Mouse (Mus musculus) intestine, embryonic 15.5 days (tissue): Measurements from ENCODE around the gene Gm37240. TPM values are rescaled to one million over a fixed set of nuclear protein-coding genes. Genes with fewer than 3 reads are reported as not detected.

Experiments used
- ATAC-seq: fragments of 200-750 bp; cut with Nextera tagmentation; 2 replicates; pipeline ENCODE4 v1.8.0; 2017; ENCODE audit warnings: moderate TSS enrichment, moderate library complexity
- H3K27ac ChIP-seq: fragments of 300-500 bp; sonication (generic); 2 replicates; pipeline ENCODE4 v1.5.1; 2015; ENCODE audit warnings: mild to moderate bottlenecking, inconsistent platforms
- H3K27me3 ChIP-seq: fragments of 300-500 bp; sonication (generic); replicated peaks from 2 replicates; pipeline ENCODE4 v1.6.1; 2015; ENCODE audit warnings: inconsistent platforms
- H3K36me3 ChIP-seq: fragments of 300-500 bp; sonication (generic); 2 replicates; pipeline ENCODE4 v1.6.1; 2015; ENCODE audit warnings: inconsistent platforms
- H3K4me1 ChIP-seq: fragments of 300-500 bp; sonication (generic); replicated peaks from 2 replicates; pipeline ENCODE4 v1.6.1; 2015; ENCODE audit warnings: inconsistent platforms
- H3K4me2 ChIP-seq: fragments of 300-500 bp; sonication (generic); replicated peaks from 2 replicates; pipeline ENCODE4 v1.6.1; 2015; ENCODE audit warnings: mild to moderate bottlenecking, inconsistent platforms
- H3K4me3 ChIP-seq: fragments of 300-500 bp; sonication (generic); replicated peaks from 2 replicates; pipeline ENCODE4 v1.5.1; 2015; ENCODE audit warnings: inconsistent platforms
- H3K9ac ChIP-seq: fragments of 300-500 bp; sonication (generic); 2 replicates; pipeline ENCODE4 v1.6.1; 2015; ENCODE audit warnings: inconsistent platforms
- H3K9me3 ChIP-seq: fragments of 300-500 bp; sonication (generic); 2 replicates; pipeline ENCODE4 v1.6.1; 2016; ENCODE audit warnings: inconsistent platforms
- WGBS: fragments of 180-500 bp; shearing (Covaris S2); methylation state at CpG from one replicate; pipeline ENCODE4 v1.1.7; 2015; 5-methylcytosine and 5-hydroxymethylcytosine counted together
- polyA plus RNA-seq: library from polyadenylated mRNA; unstranded; fragments of >200 nt; fragmentation: Nextera tagmentation; extraction: Ambion mirVana; gene quantifications from 2 replicates; pipeline ENCODE4 v1.2.1, GENCODE M21; 2015

Gm37240 gene
- polyA plus RNA-seq, 1 experiment from 2014 or later = 6.5 TPM

DNA sequence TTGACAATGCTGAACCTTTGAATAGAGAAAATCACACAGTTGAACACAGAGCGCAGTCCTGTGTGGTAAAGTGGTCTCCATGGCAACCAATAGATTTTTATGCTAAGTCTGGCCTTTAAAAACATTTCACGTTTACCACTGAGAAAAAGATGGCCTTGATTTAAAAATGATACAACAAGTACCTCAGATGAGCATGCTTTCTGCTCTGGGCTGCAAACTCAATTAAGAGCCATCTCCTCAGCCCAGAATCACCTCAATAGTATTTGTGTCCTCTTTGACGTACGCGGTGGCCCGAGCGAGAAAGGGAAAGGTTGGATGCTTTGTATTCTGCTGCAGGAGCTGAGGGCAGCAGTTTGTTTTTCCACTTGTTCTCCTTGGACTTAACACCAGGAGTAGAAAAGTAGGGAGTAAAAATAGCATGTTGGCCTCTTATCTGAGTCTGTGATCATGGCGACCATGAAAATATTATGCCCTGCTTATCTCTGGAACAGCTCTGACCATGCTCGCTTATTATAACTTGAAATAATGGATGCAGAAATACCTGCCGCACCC is 548.0 kb downstream of the Gm37240 start:
- ATAC-seq = no peak
- Histone ChIP-seq H3K36me3 (no peaks in the 10 kb centered on the region), H3K27me3 (no peaks in the 10 kb centered on the region), H3K4me1 (0 out of 2 replicates have a peak, but pooled peaks cover 6% of the 10 kb centered on the region), H3K4me2 (no peak overlapping the region), H3K9me3 (no peaks in the 10 kb centered on the region), H3K4me3 (no peak overlapping the region), H3K27ac (no peak overlapping the region), H3K9ac (no peak overlapping the region)
- 86% methylated on average over 10 of the region's 10 CpGs for WGBS

DNA sequence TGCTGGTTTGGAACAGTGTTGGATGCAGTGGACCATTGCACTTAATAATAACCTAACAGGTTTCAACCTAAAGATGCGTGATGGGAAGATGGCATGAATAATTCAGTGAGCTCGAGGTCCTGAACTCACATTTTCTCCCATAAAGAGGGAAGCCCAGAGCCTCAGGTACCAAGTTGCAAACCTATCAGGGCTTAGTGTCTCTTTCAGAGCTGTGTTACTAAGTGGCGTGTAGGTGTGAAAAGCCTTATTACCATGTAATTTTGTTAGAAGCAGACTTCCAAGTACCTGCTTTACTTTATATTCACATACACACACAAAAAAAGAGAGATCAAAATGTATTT is 548.6 kb downstream of the Gm37240 start:
- Histone ChIP-seq H3K4me3 (no peak overlapping the region), H3K9me3 (no peaks in the 10 kb centered on the region), H3K9ac (no peak overlapping the region), H3K4me2 (no peak overlapping the region), H3K27me3 (no peaks in the 10 kb centered on the region), H3K4me1 (0 out of 2 replicates have a peak, but pooled peaks cover 6% of the 10 kb centered on the region), H3K36me3 (no peaks in the 10 kb centered on the region), H3K27ac (no peak overlapping the region)
- 81% methylated on average over 3 of the region's 3 CpGs for WGBS
- ATAC-seq = no peak

DNA sequence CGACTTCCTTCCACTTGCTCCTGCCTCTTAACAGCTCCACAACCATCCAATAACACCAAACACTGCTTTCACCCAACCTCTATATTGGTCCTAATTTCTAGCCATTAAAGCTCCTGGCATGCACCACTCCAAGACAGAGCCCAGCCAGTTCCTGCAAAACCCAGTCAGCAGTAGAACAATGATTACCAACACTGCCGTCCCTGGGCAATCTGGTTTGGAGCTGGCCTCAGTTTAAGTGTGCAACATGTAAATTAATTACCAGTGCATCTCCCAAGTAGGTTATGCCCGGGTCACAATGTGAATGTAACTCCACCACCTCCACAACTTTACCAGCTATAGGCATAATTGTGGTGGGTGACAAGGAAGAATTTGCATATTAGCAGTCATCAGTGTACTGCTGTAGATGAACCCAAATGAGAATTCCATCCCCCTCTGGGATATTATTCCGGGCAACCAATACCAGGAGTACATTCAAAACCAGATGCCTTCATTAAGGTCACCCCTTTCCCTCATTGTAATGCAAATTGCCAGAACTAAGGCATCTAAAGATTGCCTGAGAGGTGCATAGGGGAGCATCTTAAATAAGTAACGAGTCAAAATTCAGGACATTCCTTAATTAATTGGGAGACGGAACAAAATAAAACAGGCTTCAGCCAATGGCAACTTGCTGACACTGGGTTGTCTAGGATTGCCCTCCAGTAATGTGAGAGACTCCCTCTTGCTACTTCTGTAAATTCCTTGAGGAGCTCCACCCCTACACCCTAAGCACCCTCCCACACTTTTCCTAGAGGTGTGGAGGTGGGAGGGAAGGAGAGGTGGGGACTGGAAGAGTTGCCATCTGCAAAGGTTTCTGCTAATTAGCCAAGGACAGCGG is 549.2 kb downstream of the Gm37240 start:
- Histone ChIP-seq H3K4me2 (no peak overlapping the region), H3K9me3 (no peaks in the 10 kb centered on the region), H3K27ac (no peak overlapping the region), H3K4me3 (no peak overlapping the region), H3K27me3 (no peaks in the 10 kb centered on the region), H3K4me1 (0 out of 2 replicates have a peak, but pooled peaks cover 6% of the 10 kb centered on the region), H3K9ac (no peak overlapping the region), H3K36me3 (no peaks in the 10 kb centered on the region)
- 84% methylated on average over 7 of the region's 7 CpGs for WGBS
- no peak for ATAC-seq

DNA sequence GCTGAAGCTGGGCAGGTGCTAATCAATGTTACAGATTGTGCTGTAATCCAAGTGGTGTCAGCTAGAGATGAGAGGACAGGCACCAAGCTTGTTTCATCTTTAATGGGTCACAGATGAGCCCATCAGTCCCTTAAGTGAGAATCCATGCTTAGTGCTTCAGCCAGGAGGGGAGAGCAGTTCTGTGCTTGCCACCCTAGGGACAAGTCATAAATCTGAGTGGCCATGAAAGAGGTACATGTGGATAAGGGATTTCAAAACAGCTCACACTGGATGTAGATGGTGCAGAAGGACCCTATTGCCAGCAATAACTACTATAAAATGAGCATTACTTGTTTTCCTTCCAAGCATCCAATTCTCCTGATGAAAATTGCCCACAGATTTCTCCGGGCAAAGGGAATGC is 551.8 kb downstream of the Gm37240 start:
- no peaks in the 10 kb centered on the region for H3K9me3 ChIP-seq
- no peaks in the 10 kb centered on the region for H3K27me3 ChIP-seq
- H3K9ac ChIP-seq = no peak overlapping the region
- 0 out of 2 replicates have a peak, but pooled peaks cover 1% of the 10 kb centered on the region for H3K4me1 ChIP-seq
- ATAC-seq = no peak
- H3K27ac ChIP-seq = no peak overlapping the region
- H3K4me3 ChIP-seq = no peak overlapping the region
- WGBS = 82% methylated on average over 1 of the region's 1 CpGs
- no peak overlapping the region for H3K4me2 ChIP-seq
- H3K36me3 ChIP-seq = no peaks in the 10 kb centered on the region

DNA sequence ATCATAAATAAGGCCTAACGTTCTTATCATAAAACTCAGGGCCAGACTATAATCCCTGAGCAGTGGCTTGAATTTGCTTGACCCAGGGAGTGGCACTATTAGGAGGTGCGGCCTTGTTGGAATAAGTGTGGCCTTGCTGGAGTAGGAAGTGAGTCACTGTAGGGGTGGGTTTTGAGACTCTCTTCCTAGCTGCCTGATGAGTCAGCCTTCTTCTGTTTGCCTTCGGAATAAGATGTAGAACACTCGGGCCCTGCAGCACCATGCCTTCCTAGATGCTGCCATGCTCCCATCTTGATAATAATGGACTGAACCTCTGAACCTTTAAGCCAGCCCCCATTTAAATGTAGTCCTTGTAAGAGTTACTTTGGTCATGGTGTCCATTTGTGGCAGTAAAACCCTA is 555.0 kb downstream of the Gm37240 start:
- 82% methylated on average over 4 of the region's 4 CpGs for WGBS
- no peak overlapping the region for H3K4me2 ChIP-seq
- no peaks in the 10 kb centered on the region for H3K4me1 ChIP-seq
- H3K9me3 ChIP-seq = no peaks in the 10 kb centered on the region
- H3K9ac ChIP-seq = no peak overlapping the region
- H3K27me3 ChIP-seq = no peaks in the 10 kb centered on the region
- no peaks in the 10 kb centered on the region for H3K36me3 ChIP-seq
- ATAC-seq = no peak
- H3K27ac ChIP-seq = no peak overlapping the region
- no peak overlapping the region for H3K4me3 ChIP-seq

DNA sequence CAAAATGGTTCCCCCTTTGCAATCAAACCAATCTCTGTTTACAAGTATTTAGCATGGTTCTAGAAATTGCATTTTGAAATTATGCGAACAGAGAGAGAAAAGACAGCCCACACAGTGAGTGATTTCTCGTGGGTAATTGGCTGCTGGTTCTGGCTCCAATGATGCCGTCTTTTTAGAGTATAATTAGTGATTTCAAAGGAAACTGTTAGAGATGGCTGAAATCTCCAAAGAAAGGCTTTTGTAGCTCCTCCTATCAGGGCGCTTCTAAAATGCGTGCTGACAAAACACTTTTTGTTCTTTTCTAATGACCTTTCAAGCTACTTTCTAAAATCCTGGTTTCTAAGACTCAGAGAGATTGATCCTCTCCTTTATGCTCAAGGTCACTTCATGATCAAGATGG is 569.1 kb downstream of the Gm37240 start:
- Histone ChIP-seq H3K27me3 (no peaks in the 10 kb centered on the region), H3K36me3 (no peaks in the 10 kb centered on the region), H3K9me3 (no peaks in the 10 kb centered on the region), H3K4me1 (no peaks in the 10 kb centered on the region), H3K9ac (no peak overlapping the region), H3K27ac (no peak overlapping the region), H3K4me2 (no peak overlapping the region), H3K4me3 (no peak overlapping the region)
- no peak for ATAC-seq
- WGBS = 83% methylated on average over 5 of the region's 5 CpGs

DNA sequence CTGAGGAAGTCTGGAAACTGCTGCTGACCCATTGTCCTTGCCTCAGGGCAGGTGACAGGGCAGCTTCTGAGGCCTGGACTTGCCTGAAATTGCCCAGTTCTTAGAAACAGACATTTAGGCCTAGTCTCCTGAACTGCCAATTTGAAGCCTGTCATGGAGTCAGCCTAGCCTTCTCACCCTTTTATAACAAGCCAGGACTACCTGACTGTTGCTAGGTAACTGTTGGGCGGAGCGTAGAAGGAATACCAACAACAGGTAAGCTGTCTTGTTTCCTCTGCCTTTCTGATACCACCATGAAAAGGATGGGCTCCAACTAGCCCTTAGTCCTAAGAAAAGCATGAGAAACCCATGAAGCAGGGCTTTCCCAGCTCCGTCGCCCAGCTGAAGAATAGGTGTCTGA is 570.0 kb downstream of the Gm37240 start:
- Histone ChIP-seq H3K9me3 (no peaks in the 10 kb centered on the region), H3K9ac (no peak overlapping the region), H3K4me1 (no peaks in the 10 kb centered on the region), H3K36me3 (no peaks in the 10 kb centered on the region), H3K4me2 (no peak overlapping the region), H3K27ac (no peak overlapping the region), H3K27me3 (no peaks in the 10 kb centered on the region), H3K4me3 (no peak overlapping the region)
- ATAC-seq = no peak
- WGBS = 97% methylated on average over 4 of the region's 4 CpGs

DNA sequence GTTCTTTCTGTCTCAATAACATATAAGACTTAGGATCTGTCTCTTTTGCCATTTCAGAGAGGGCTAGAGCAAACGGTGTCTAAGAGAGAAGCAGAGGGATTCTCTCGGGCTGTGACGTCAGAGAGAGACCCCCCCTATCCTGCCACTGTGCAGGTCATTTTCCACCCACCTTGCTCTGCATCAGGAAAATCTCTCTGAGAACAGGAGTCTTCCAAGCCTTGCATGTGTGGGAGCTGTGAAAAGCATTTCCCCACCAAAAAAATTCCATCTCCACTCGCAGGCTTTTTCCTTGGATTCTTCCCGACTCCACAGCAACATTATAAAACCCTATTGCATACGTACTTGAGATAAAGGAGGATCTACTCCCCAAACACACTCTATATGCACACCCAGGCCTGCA is 572.4 kb downstream of the Gm37240 start:
- Histone ChIP-seq H3K4me3 (no peak overlapping the region), H3K36me3 (no peaks in the 10 kb centered on the region), H3K9ac (no peak overlapping the region), H3K27me3 (no peaks in the 10 kb centered on the region), H3K9me3 (no peaks in the 10 kb centered on the region), H3K4me1 (no peaks in the 10 kb centered on the region), H3K4me2 (no peak overlapping the region), H3K27ac (no peak overlapping the region)
- 78% methylated on average over 6 of the region's 6 CpGs for whole genome bisulfite sequencing
- no peak for ATAC-seq

DNA sequence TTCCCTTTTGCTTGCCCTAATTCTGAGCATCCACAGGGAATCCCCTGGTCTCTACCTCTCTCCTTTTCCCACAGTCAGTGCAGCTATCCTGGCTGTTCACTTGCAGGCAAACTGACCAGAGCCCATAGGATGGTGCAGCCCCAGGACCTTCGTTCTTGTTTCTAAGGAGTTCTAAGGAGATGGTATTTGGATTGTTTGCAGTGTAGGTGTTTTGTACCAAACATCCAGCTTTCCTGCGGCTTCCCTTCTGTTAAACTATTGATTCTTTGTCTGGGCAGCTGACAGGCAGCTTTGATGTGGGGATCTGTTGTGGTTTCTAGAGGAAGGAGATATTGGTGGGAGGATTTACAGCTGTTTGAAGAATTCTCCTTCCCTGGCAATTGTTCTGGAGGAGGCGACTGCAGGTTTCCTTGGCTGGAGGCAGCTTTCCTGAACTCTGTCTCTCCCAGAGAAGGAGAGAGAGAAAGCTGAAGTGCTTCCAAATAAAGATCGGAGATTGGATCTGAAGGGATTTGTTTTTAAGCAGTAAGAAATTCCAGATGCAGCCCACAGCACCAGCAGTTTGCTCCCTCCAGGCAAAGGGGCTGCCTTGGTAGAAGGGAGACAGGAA is 573.6 kb downstream of the Gm37240 start:
- no peak overlapping the region for H3K27ac ChIP-seq
- no peaks in the 10 kb centered on the region for H3K9me3 ChIP-seq
- no peaks in the 10 kb centered on the region for H3K36me3 ChIP-seq
- no peak overlapping the region for H3K4me3 ChIP-seq
- H3K4me1 ChIP-seq = no peaks in the 10 kb centered on the region
- 11% methylated on average over 4 of the region's 4 CpGs for WGBS
- no peak overlapping the region for H3K9ac ChIP-seq
- no peak for ATAC-seq
- H3K4me2 ChIP-seq = no peak overlapping the region
- H3K27me3 ChIP-seq = no peaks in the 10 kb centered on the region

DNA sequence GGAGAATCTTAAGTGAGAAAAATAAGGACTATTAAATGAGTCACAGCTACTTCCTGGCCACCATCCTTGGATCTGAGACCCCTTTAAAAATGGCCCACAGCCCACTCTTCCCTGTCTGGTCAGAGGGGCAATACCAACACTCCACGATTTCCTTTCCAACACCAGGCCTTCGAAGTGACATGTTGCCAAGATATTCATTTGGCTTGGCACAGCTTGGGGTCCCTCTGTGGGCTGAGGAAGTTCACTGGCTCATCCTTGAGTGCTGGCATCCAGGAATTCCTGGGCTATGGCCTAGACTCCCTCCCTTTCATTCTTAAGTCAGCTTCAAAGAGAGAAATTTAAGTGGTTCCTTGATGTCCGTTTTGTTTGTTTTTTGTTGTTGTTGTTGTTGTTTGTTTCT is 576.1 kb downstream of the Gm37240 start:
- no peaks in the 10 kb centered on the region for H3K4me1 ChIP-seq
- WGBS = 89% methylated on average over 3 of the region's 3 CpGs

DNA sequence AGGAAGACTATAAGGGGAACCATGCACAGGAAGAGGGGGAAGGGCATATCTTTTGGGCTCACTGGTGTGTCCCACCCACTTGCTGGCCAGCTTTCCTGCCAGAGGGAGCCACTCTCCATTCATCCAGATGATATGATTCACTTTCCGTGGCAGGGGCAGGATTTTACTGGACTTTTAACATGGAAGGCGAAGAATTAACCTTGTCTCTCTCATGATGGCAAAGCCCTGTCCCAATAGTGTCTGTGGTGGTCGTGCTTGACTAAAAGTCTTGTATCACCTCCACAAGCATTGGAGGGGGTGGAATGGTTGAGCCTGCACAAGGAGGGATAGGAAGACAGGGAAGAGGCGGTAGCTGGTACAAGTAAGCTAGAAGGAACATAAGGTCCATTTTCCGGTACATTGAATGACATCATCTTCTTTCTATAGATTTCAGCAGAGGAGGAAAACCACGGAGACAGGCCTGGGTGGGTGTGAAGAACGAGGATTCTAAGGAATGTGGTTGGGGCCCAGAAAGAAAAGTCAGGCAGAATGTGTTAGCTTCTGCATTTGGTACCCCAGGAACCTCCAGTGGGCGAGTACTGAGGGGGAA is 576.8 kb downstream of the Gm37240 start:
- Histone ChIP-seq H3K9me3 (no peaks in the 10 kb centered on the region), H3K36me3 (no peaks in the 10 kb centered on the region), H3K4me2 (no peak overlapping the region), H3K27me3 (no peaks in the 10 kb centered on the region), H3K9ac (no peak overlapping the region), H3K4me1 (no peaks in the 10 kb centered on the region), H3K27ac (no peak overlapping the region), H3K4me3 (no peak overlapping the region)
- ATAC-seq = no peak
- WGBS = 77% methylated on average over 8 of the region's 8 CpGs

More for the DNA sequence above, 576.1 kb downstream of the Gm37240 start:
- Histone ChIP-seq H3K27me3 (no peaks in the 10 kb centered on the region), H3K9ac (no peak overlapping the region), H3K4me2 (no peak overlapping the region), H3K9me3 (no peaks in the 10 kb centered on the region), H3K27ac (no peak overlapping the region), H3K4me3 (no peak overlapping the region), H3K36me3 (no peaks in the 10 kb centered on the region)
- ATAC-seq = no peak

DNA sequence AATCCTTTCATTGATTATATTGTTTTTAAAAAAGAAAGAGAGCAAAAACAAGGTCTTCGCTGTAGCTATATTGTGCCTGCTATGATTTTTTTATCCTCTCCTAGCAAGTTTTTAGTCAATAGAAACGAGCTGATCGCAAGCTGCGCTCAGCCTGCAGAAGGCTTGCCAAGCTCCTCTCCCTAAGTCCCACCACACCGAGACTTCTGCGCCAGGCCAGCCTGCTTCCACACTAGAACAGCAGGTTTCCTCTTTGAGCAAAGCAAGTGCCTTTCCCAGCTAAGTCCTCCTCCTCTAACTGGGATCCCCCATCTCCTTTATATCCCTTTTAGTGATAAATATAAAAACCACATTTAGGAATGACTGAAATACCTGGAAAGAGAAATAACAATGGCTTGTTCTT is 578.1 kb downstream of the Gm37240 start:
- Histone ChIP-seq H3K4me2 (no peak overlapping the region), H3K27ac (no peak overlapping the region), H3K4me3 (no peak overlapping the region), H3K9ac (no peak overlapping the region), H3K36me3 (no peaks in the 10 kb centered on the region), H3K4me1 (no peaks in the 10 kb centered on the region), H3K27me3 (no peaks in the 10 kb centered on the region), H3K9me3 (no peaks in the 10 kb centered on the region)
- ATAC-seq = no peak
- WGBS = 90% methylated on average over 6 of the region's 6 CpGs
